Mouse (Mus musculus): ENCODE data around the gene Sqor.

Gene Sqor

GRCm38 (mm10) chr2:122825406-122826236 lies 60.6 kb downstream of the Sqor start:
- Histone ChIP-seq H3K36me3 (ENCODE audit: control insufficient read depth, insufficient read depth, low read length, poor library complexity, severe bottlenecking) (no peaks in the 10 kb centered on the region), H3K27me3 (ENCODE audit: control insufficient read depth, insufficient read depth, low read length, poor library complexity, severe bottlenecking) (no peaks in the 10 kb centered on the region)
- DNase-seq (ENCODE audit: low read depth, low spot score) = no peak

- H3K27me3 ChIP-seq (ENCODE audit: control insufficient read depth, insufficient read depth, low read length, poor library complexity, severe bottlenecking) = no peaks in the 10 kb centered on the region
- H3K36me3 ChIP-seq (ENCODE audit: control insufficient read depth, insufficient read depth, low read length, poor library complexity, severe bottlenecking) = no peaks in the 10 kb centered on the region
- DNase-seq (ENCODE audit: low read depth, low spot score) = no peak
Observed at GRCm38 (mm10) chr2:122826302-122826701, 61.3 kb downstream of the Sqor start.

GRCm38 (mm10) chr2:122854636-122855035 lies 89.6 kb downstream of the Sqor start:
- H3K27me3 ChIP-seq (ENCODE audit: control insufficient read depth, insufficient read depth, low read length, poor library complexity, severe bottlenecking) = no peaks in the 10 kb centered on the region
- H3K36me3 ChIP-seq (ENCODE audit: control insufficient read depth, insufficient read depth, low read length, poor library complexity, severe bottlenecking) = no peaks in the 10 kb centered on the region
- DNase-seq (ENCODE audit: low read depth, low spot score) = no peak

DNA sequence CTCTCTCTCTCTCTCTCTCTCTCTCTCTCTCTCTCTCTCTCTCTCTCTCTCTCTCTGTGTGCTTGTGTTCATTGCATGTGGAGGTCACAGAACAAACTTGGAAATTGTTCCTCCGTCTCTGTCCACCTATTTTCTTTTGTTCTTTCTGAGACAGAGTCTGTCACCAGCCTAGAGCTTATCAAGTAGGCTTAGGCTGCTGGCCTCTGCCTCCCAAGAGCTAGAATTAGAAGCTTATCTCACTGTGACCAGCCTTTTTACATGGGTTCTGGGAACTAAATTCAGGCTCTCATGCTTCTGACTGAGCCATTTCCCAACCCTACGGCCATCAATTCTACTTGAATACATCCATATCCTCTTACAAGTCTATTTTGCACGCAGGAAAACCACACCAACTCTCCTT lies 90.3 kb downstream of the Sqor start:
- H3K27me3 ChIP-seq (ENCODE audit: control insufficient read depth, insufficient read depth, low read length, poor library complexity, severe bottlenecking) = no peaks in the 10 kb centered on the region
- no peaks in the 10 kb centered on the region for H3K36me3 ChIP-seq (ENCODE audit: control insufficient read depth, insufficient read depth, low read length, poor library complexity, severe bottlenecking)
- DNase-seq (ENCODE audit: low read depth, low spot score) = no peak
